Mouse (Mus musculus) heart, adult 10 weeks (tissue): ENCODE data around the gene Zscan4b. TPM values are rescaled to one million over a fixed set of nuclear protein-coding genes. Genes with fewer than 3 reads are reported as not detected.

Experiments
- polyA plus RNA-seq: library from polyadenylated mRNA; stranded (reverse); fragments of 350-450 nt; fragmentation: Illumina TruSeq; extraction: RNeasy Lipid Tissue Mini Kit (QIAGEN cat#74804); gene quantifications from one replicate; pipeline ENCODE4 v1.2.3, GENCODE M21; 2014; ENCODE audit warnings: low read depth, low replicate concordance

Gene Zscan4b
- not detected for polyA plus RNA-seq

GRCm38 (mm10) chr7:10904950-10905349, at the start of gene Zscan4b:
TSS of gene Zscan4b (minus strand) at chr7:10905050.

Other genes starting within 250 kb of the Zscan4b start
- gene Nlrp4b, start 217.3 kb downstream of the Zscan4b start, polyA plus RNA-seq = not detected
- not detected for gene Vmn1r71, start 150.7 kb downstream of the Zscan4b start, polyA plus RNA-seq
- gene Zscan4c, start 100.7 kb upstream of the Zscan4b start, polyA plus RNA-seq = not detected
- not detected for gene Zscan4-ps1, start 164.6 kb upstream of the Zscan4b start, polyA plus RNA-seq